Mouse (Mus musculus) ovary, adult 18-20 months (tissue): Measurements from ENCODE around the gene Zfp986.
"Not testable (repeated sequence)": the region's sequence is repeated elsewhere in the genome, so short reads cannot be mapped to it uniquely, and the experiment has no call there.

ENCODE experiments used
- DNase-seq: peaks from one replicate; pipeline ENCODE4 v3.0.0; 2022; ENCODE audit warnings: low spot score, mixed read lengths

The Zfp986 gene

GRCm38 (mm10) chr4:145868494-145868893 lies at the start of gene Zfp986:
TSS of gene Zfp986 (plus strand) at chr4:145868794.
- not testable (repeated sequence) for DNase-seq

GRCm38 (mm10) chr4:145819946-145820345 lies 48.6 kb upstream of the Zfp986 start:
- not testable (repeated sequence) for DNase-seq

- DNase-seq, result not testable (repeated sequence)
These were observed 43.0 kb upstream of the Zfp986 start for GRCm38 (mm10) chr4:145825606-145826005.

- not testable (repeated sequence) for DNase-seq
These were observed 37.1 kb upstream of the Zfp986 start for GRCm38 (mm10) chr4:145831328-145832062.

DNA sequence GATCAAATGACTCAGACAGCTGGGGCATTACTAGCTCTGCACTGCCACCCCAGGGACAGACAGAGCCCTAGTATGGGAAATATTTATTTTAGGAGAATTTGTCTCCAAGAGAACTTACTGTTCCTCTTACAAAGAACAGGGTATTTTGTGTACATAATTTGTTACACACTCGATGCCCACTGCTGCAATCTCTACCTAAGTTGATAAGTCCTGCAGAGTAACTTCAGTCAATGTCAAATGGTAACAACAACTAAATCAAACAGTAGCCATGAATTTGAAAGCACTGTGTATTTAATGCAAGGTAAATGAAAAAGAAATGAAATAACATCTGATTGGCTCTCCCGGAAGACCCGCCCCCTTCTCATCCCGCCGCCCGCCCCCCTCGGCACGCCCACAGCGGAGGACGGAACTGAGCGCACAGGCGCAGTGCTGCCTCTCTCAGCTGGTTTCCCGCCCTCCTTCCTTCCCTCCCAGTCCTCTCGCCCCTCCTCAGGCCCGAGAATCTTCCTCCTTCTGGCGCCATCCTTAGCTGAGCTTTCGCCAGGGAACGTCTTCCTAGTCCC lies 32.2 kb upstream of the Zfp986 start:
- not testable (repeated sequence) for DNase-seq

GRCm38 (mm10) chr4:145836863-145837440 lies 31.6 kb upstream of the Zfp986 start:
- DNase-seq, result not testable (repeated sequence)

- not testable (repeated sequence) for DNase-seq
These were observed 21.8 kb upstream of the Zfp986 start for GRCm38 (mm10) chr4:145846793-145847192.

DNA sequence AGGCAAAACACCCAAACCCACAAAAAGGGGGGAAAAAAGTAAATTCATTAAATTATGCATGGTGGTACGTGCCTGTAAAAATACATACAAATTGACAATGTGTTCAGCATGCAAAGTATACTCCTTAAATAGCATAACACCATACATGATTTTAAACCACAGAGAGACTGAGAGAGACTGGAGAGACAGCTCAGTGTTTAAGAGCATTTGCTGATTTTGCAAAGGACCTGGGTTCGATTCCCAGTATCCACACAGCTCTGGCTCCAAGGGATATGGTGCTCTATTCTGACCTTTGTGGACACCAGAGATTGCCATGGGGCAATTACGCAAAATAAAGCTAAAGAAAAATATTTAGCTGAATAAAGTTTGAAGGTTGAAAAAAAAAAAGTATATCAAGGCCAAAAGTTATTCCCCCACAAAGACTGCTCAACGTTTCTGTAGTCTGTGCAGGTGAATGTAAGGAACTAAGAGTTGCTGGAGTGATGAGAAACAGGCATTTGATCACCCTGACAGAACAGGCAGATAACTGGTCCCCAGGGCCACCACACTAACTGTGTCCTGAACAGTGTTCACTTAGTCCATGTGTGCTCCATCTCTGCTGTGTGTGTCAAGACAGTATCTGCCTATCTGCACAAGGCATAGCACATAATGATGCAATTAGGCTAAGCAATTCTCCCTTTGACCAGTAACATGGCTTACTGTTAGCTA lies 20.3 kb upstream of the Zfp986 start:
- not testable (repeated sequence) for DNase-seq

- DNase-seq, result not testable (repeated sequence)
These were observed 19.7 kb upstream of the Zfp986 start for GRCm38 (mm10) chr4:145848891-145849214.

DNA sequence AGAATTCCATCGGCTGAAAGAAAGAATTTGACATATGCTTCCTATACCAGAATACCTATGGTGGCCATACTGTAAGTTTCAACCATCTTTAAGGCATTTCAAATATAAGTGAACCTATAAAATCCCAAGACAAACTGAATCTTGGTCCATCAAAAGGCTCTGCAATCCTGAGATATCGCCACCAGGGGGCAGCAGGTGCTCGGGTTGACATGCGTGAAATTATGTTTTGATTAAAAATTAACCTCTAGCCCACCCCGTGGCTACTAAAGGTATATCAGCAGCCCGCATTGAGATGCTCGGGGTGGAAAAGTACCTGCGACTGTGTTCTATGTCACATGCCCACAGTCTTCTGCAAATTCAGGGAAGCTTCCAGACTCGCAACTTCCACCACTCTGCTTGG lies 17.2 kb upstream of the Zfp986 start:
- not testable (repeated sequence) for DNase-seq

DNA sequence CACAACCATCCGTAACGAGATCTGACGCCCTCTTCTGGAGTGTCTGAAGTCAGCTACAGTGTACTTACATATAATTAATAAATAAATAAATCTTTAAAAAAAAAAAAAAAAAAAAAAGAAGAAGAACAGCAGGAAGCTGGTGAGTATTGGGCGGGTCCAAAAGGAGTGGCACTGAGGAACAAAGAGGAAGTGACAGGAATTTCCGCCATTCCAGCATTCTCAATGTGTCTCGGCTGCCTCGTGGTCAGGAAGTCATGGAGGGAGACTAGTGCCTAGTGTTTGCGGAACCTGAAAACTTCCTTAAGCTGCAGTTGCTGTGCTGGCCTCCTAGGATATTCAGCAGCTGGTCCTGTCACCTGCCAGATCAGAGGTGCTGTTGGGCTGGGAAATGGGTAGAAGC lies 4.7 kb upstream of the Zfp986 start:
- not testable (repeated sequence) for DNase-seq
